Mouse (Mus musculus): Measurements from ENCODE around the gene Tmem176a.
"Not testable (repeated sequence)": the region's sequence is repeated elsewhere in the genome, so short reads cannot be mapped to it uniquely, and the experiment has no call there.

Tmem176a gene

DNA sequence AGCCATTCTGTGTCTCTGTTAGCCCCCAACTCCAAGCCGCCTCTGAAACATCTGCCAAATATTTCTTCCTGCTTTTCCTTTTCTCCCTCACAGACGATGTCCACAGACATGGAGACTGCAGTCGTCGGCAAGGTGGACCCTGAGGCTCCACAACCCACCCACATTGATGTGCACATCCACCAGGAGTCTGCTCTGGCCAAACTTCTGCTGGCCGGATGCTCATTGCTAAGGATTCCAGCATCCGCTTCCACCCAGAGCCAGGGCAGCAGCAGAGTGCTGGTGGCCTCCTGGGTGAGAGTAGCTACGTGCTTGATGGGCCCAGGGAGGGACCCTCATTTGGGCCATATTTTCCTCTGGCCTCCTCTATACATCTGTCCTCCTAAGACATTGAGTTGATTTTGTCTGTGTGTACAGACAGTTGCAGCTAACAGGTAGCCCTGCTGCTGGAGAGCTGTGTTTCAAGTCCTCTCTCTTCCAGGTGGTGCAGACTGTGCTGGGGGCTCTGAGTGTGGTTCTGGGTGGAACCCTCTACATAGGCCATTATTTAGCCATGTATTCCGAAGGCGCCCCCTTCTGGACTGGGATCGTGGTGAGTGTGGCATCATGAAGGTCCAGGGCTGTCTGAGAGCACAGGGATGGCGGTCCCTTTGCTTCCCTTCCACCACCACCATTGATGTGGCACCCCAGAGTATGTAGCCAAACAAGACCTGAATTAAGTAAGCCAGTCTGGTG, 1.6 kb downstream of the Tmem176a start:
- DNase-seq, result no peak

GRCm38 (mm10) chr6:48845086-48845485, 4.4 kb downstream of the Tmem176a start:
- no peak for DNase-seq

GRCm38 (mm10) chr6:48851820-48852491, 11.2 kb downstream of the Tmem176a start:
- no peak for DNase-seq

DNA sequence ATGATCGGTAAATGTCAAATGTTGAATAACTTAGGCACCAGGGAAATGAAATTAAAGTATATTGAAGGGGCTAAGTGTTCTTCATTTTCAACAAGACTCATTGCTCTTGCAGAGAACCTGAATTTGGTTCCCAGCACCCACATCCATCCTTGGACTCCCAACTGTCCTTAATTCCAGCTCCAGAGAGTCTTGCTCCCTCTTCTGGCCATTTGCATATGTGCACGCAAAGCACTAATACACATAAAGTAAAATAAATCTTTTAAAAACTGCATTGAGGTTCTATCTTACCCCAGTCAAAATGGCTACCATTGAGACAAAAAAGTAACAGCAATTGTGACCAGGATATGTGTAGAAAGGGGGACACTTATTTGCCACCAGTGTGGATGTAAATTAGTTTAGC, 13.4 kb downstream of the Tmem176a start:
- DNase-seq, result no peak

DNA sequence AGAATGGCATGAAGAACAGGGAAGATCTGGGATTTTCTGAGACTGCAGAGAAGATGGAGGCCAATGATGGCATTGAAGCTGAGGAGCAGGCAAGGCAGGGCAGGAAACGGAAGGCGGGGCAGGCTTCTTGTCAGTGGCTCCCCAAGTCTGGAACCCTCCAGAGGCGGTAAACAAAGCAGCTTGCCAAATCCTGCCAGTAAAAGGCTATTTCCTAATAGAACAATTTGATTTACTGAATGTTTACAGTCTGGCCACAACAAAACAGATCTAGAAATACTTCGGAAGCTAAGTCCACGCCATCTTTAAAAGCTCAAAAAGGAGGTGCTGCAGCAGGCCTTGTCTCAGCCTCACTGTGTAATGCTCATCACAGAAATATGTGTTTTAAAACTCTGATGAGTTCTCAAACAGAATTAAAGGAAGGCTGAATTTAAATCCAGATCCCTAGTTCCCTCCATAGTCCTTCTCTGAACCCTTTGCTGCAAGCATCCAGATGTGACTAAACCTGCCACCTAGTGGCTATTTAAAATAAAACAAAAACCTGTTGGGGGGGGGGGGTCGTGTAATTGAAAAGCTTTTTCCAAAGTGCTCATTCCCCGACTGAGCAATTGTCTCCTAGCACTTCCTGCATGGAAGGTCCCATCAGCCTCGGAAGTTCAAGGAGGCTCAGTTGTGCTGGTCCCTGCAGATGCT, 17.0 kb downstream of the Tmem176a start:
- DNase-seq, result no peak

GRCm38 (mm10) chr6:48860130-48860815, 19.6 kb downstream of the Tmem176a start:
- peak; percentile 26 for DNase-seq

DNA sequence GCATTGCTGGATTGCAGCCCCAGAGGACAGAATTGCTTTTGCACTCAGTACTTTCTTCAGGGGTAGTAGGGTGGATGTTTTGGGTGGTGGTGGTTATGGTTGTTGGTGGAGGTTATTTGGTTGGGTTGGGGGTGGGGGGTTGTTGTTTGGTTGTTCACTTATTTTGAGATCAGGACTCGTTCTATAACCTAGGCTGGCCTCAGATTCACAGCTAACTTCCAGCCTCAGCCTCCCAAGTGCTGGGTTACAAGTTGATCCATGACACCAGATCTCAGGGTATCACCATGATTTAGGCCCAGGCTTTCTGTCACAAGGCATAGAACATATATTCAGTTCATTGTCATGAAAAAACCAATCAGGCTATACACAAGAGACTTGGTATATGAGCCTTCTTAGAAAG, 20.1 kb downstream of the Tmem176a start:
- no peak for DNase-seq

DNA sequence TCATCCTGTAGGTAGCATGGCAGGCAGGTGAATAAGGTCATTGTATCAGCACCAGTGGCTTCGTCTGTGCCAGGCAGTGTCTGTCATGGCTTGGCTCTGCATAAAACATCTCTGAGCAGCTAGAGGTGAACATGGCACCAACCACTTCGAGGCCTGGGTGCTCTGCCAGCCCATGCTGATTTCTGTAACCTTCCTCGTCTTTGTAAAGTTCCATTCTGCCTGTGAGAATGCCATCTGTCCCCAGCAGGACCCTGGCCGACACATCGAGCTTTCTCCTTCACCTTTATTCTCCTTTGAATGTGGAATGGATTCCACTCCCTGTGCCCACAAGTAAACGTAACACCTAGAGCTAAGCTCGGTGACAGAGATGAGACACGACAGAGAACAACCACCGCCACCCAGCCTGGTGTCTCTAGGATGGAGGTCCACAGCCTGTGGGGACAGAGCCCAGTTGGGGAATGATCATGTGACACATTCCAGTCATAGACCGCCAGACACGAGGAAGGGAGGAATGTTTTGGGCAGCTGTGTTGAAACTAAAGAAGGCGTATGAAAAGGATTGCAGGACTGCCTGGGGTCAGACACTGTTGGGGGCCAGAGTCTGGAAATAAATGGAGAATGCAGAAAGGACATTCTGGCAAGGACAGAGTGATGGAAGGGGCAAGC, 21.0 kb downstream of the Tmem176a start:
- DNase-seq, result no peak

DNA sequence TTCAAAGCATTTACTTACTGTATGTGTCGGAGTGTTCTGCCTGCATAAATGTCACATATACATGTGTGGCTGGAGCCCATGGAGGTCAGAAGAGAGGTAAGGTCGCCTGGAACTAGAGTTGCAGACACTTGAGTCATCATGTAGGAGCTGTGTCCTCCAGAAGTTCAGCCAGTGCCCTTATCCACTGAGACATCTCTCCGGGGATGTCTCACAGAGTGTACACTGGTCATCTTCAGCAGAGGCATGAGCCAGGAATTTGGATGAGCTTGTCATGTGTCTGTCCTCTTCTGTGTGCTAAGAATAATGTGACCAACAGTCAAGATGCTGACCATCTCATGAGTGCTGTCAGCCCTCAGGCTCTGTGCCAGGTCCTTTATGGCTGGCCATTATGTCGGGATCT, 22.1 kb downstream of the Tmem176a start:
- DNase-seq, result no peak

DNA sequence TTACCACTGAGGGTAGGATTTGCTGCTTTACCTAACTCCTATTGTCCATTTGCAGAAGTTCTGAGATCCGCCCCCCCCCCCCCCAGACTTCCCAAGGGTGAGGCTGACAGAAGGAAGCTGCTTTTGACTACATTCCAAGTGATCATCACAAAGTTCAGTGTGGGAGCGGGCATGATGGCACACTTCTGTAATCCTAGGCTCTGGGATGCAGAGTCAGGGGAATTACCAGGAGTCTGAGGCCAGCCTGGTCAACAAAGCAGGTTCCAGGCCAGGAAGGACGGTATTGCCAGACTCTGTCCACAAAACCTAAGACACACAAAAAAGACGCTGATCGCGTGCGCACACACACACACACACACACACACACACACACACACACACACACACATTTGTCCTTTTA, 22.8 kb downstream of the Tmem176a start:
- DNase-seq, result no peak

- no peak for DNase-seq
Observed at GRCm38 (mm10) chr6:48864181-48864580, 23.5 kb downstream of the Tmem176a start.

DNA sequence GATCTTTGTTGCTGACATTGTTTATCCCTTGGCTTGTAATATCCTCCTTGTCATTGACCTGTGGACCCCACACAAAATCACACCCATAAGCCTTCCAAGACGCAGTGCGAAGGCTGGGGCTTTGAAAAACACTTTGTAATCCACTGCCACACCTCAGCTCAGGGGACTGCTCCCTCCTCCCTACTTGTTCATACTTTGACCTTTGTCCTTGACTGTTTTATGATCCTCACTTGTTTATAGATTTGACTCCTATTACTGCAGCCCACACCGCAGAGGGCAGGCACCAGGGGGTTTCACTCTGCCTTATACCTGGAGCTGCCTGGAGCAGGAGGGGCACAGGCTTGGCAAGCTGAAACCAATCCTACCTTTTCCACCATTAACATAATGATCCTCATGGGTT, 24.0 kb downstream of the Tmem176a start:
- no peak for DNase-seq

DNA sequence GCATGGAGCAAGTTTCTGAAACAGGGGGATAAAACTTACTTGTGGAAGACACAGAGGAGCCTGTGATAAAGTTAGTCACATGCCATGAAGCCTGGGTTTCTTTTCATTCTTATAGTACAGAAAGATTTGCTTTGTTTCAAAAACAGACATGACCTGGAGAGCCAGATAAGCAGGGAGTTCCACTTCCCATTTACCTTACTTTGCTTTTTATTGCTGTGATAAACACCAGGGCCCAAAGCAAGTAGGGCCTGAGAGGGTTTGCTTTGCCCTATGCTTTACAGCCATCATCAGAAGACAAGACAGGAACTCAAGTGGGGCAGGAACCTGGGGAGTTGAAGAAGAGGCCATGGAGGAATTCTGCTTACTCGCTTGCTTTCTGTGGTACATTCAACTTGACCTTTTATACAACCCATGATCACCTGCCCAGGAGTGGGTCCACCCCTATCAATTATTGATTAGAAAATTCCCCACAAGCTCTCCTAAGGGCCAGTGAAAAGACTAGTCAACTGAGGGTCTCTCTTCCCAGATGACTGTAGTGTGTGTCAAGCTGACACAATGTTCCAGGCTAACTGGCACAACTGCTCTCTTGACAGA, 24.5 kb downstream of the Tmem176a start:
- no peak for DNase-seq

DNA sequence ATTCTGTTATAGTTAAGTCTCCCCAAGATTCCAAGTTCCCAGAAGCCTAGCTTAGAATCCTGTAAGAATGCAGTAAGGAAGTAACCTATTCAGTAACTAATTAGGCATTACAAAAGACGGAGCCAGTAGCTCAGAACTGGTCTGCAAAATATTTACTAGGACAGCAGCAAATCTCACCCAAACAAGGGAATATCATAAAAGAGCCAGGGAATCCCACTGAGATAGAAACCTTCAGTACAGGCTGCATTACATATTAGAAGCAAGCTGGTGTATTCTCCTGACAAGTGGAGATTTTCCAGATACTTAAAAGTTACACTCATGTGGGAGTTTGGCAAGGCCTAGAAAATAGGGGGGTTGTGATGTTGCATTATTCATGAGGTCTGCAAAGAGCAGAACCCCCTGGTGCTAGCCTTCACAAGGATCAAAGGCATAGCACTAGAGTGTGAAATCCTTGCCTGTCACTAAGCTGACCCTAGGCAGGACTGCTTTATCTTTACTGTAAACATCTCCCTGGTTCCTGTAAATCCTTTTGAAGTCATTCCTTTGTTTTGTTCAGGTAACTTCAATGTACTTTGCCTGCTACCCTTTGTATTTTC, 25.7 kb downstream of the Tmem176a start:
- DNase-seq, result not testable (repeated sequence)

DNA sequence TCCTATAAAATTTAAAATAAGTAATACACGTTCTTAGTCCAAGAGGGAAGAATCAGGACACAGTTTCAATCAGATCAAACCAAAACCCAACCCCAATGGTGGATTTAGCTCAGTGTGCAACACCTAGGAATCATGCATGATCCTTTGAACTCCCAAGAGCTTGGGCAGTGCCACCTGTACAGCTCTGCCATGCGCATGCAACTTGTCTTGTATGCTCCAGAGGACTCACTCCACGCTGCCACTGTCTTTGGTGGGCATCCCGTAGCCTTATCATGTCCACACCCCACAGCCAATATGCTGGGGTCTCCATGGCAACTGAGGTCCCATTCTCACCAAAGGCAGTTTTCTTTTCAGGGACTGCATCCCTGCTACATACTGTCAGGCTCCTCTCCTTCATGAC, 26.4 kb downstream of the Tmem176a start:
- DNase-seq, result no peak

DNA sequence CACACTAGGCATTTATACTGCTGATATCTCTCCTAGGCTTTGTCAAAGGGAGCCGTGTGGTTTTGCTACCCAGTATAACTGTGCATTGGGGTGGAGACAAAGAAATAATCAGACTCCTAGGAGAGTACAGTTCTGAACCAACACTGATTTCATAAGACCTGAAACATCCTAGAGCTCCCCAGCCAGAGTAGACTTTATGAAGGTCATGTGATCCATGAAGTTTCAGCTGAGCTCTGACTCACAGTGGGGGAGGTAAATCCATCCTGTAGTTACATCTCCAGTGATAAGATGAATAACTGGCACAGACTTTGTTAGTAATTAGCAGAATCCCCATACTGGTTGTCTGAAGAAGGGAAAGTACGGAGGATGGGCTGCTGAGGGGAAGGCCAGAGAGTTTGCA, 29.1 kb downstream of the Tmem176a start:
- DNase-seq, result no peak

DNA sequence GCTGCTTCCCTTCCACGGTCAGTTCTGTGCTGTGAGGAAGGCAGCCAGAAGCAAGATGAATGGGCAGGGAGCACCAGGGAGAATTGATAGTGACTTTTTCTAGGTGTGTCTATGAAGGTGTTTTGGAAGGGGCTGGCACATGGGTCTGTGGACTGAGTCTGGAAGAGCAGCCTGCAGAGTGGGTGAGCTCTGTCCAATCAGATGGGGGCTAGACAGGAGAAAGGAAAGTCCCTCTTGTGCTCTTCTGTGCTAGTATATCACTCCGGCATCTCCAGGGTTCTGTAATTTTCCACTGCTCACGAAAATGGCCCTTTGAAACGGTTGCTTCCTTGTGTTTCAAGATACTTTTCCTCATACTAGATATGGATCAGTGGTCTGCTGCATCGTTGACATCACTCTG, 31.9 kb downstream of the Tmem176a start, which contains the start of gene Aoc1:
TSS of gene Aoc1 (plus strand) at position 301 of the 400 bp plus-strand sequence.
- no peak for DNase-seq

DNA sequence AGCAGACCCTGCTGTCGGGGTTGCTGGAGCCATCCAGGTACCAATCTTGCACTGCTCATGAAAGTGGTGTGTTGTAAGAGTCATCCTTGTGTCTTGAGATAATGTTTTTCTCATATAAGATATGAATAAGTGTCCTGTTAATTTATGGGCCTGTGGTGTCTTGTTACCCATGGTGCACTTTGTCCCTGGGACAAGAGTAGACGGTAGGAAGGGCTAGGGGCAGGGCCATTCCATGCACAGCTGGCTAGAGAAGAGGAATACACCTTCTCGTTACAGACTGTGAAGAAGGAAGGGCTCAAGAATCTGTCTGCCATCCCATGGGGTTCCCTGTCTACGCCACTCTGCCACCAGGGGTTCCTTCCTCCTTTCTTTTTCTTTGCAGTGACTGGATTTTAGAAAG, 33.9 kb downstream of the Tmem176a start:
- DNase-seq, result no peak

GRCm38 (mm10) chr6:48875515-48875914, 34.8 kb downstream of the Tmem176a start:
- DNase-seq, result no peak

DNA sequence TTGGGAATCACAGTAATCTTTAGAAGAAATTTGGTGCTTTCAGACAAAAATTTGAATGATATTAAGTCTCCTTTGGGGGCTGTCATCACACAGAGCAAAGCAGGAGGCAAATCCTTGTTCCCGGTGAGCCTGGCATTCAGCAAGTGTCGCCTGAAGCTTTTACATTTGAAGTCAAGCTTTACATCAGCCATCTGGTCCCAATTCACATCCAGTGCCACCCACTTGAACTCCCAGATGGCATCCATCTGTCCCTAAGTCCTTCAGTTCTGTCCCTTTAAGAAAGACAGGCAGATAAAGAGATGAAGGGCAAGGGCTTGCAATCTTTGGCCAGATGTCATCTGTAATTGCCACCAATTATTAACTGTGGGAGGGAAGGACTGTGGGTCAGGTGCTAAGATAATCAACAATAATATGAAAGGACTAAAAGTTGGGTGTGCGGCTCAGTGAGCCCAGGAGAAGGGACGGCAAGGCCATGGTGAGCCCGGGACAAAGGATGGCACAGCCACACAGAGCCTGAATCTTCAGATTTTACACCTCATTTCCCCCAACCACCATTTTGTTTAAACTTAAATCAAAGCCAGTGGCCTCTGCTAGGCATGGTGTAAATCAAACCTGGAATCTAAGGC, 35.9 kb downstream of the Tmem176a start:
- peak; percentile 34 for DNase-seq

DNA sequence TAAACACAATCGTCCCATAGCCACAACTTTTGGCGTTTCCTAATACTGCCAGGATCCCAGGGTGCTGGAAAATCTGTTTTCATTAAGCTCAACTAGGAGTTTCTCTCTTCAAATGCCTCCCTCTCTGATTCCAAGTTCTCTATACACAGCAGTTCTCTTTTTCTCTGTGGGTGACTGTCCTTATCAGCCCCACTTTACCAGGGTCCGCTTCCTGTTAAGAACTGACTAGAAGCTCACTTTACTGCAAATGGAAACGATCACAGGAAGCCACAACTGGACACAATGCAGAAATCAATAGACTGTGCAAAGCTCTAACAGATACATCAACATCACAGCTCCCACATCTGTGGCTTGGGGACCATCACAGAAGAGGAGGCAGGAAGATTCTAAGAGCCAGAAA, 53.5 kb downstream of the Tmem176a start:
- DNase-seq, result no peak

All from layer of hippocampus, adult 9-11 months (tissue).